Mouse (Mus musculus) left cerebral cortex, postnatal 10 days (tissue): ENCODE data around the gene Myh6. TPM values are rescaled to one million over a fixed set of nuclear protein-coding genes. Genes with fewer than 3 reads are reported as not detected.
"Not testable (repeated sequence)": the region's sequence is repeated elsewhere in the genome, so short reads cannot be mapped to it uniquely, and the experiment has no call there.

Experiments used
- DNase-seq, 2 experiments: peaks; one replicate each; pipeline ENCODE4 v3.0.0; 2021 to 2022; ENCODE audit warnings: low spot score in 2 of 2, mixed read lengths in 1 of 2; ENCODE audit errors: extremely low spot score in 1 of 2
- intact Hi-C: fragments of 180-260 bp; cut with DNase I; formaldehyde crosslinking; loops from one replicate; pipeline ENCODE4 v1.15.1; 2025
- total RNA-seq, 2 experiments: library from RNA; stranded (reverse); gene quantifications; 2 replicates each; pipeline ENCODE4 v1.2.3; 2021

The Myh6 gene
- total RNA-seq, result 1 to 10 TPM; 2.2 to 3.8 TPM

GRCm38 (mm10) chr14:54966320-54966977 is at the start of gene Myh6:
Gene Myh6 (minus strand): TSS chr14:54966927.
- no peak for DNase-seq
- intact Hi-C loops, result no loop called here

- DNase-seq, result peak in 1 of 2 experiments; percentile 43
- intact Hi-C loops, result loop anchor here (2.0 kb wide), 1 partner anchor 115 kb away; no protein-coding TSS in a partner anchor
Measured at GRCm38 (mm10) chr14:55015767-55016111, 49.0 kb upstream of the Myh6 start.

GRCm38 (mm10) chr14:55014991-55015766 is 48.5 kb upstream of the Myh6 start, which contains the start of gene Ngdn:
Gene Ngdn (plus strand): TSS chr14:55015454.
- peak; percentile 96 to 99 for DNase-seq
- intact Hi-C loops, result loop anchor here (2.0 to 5.0 kb wide), 2 partner anchors 114 to 168 kb away; no protein-coding TSS in a partner anchor

GRCm38 (mm10) chr14:55014591-55014990 is 47.9 kb upstream of the Myh6 start:
- intact Hi-C loops, result loop anchor here (2.0 to 5.0 kb wide), 2 partner anchors 114 to 167 kb away; no protein-coding TSS in a partner anchor
- DNase-seq, result peak; percentile 63 to 69

- no peak for DNase-seq
- intact Hi-C loops, result loop anchor here (5.0 kb wide), 1 partner anchor 164 kb away; no protein-coding TSS in a partner anchor
Measured at GRCm38 (mm10) chr14:55011116-55011515, 44.4 kb upstream of the Myh6 start.

GRCm38 (mm10) chr14:55008417-55008816 is 41.7 kb upstream of the Myh6 start:
- intact Hi-C loops, result no loop called here
- no peak for DNase-seq

GRCm38 (mm10) chr14:55007120-55007908 is 40.6 kb upstream of the Myh6 start:
- no peak for DNase-seq
- intact Hi-C loops, result no loop called here

GRCm38 (mm10) chr14:55006541-55006940 is 39.8 kb upstream of the Myh6 start:
- no peak for DNase-seq
- intact Hi-C loops, result no loop called here

- intact Hi-C loops, result no loop called here
- DNase-seq, result no peak
Measured at GRCm38 (mm10) chr14:55005967-55006366, 39.2 kb upstream of the Myh6 start.

GRCm38 (mm10) chr14:55005506-55005905 is 38.8 kb upstream of the Myh6 start:
- DNase-seq, result no peak
- intact Hi-C loops, result no loop called here

- intact Hi-C loops, result no loop called here
- DNase-seq, result no peak
Measured at GRCm38 (mm10) chr14:55003878-55004855, 37.4 kb upstream of the Myh6 start.

GRCm38 (mm10) chr14:55002687-55003120 is 36.0 kb upstream of the Myh6 start:
- DNase-seq, result no peak
- intact Hi-C loops, result no loop called here

GRCm38 (mm10) chr14:55001938-55002686 is 35.4 kb upstream of the Myh6 start:
- intact Hi-C loops, result no loop called here
- DNase-seq, result no peak

GRCm38 (mm10) chr14:55001446-55001845 is 34.7 kb upstream of the Myh6 start:
- intact Hi-C loops, result no loop called here
- DNase-seq, result no peak

GRCm38 (mm10) chr14:55000814-55001213 is 34.1 kb upstream of the Myh6 start:
- intact Hi-C loops, result no loop called here
- no peak for DNase-seq

- intact Hi-C loops, result loop anchor here (5.0 kb wide), 1 partner anchor 88 kb away; the partner anchor contains the start of gene Slc22a17
- DNase-seq, result not testable (repeated sequence)
Measured at GRCm38 (mm10) chr14:54999868-55000267, 33.1 kb upstream of the Myh6 start.

- intact Hi-C loops, result loop anchor here (5.0 kb wide), 1 partner anchor 86 kb away; the partner anchor contains the start of gene Slc22a17
- no peak for DNase-seq
Measured at GRCm38 (mm10) chr14:54998680-54999079, 32.0 kb upstream of the Myh6 start.
